Mouse (Mus musculus): ENCODE measurements around the gene Arl1. TPM values are rescaled to one million over a fixed set of nuclear protein-coding genes. Genes with fewer than 3 reads are reported as not detected.
A peak's percentile ranks its signal among the peaks of the same experiment; 100 is the strongest.

The Arl1 gene
- 57.0 and 63.8 TPM in 2 replicates for total RNA-seq (2012; rRNA removed)

GRCm38 (mm10) chr10:88730571-88731495 lies at the start of gene Arl1:
TSS of gene Arl1 (plus strand) at chr10:88730858.
- H3K4me1 ChIP-seq (ENCODE audit: control insufficient read depth in 2 of 2, insufficient read depth in 2 of 2, low read length in 2 of 2, poor library complexity in 1 of 2), result peaks cover 0 to 2% of the 10 kb centered on the region in 2 experiments; a peak in 1 of 4 replicates
- H3K27ac ChIP-seq (ENCODE audit: insufficient read depth, low read depth, low read length, poor library complexity, severe bottlenecking), result no peak within 1 kb of the TSS
- H3K9ac ChIP-seq (ENCODE audit: insufficient read depth, low read depth, low read length, poor library complexity, severe bottlenecking), result peak within 1 kb of the TSS; percentile 88
- peak within 1 kb of the TSS; percentile 73 to 76 for H3K4me3 ChIP-seq (ENCODE audit: insufficient read depth in 1 of 2, low read depth in 1 of 2, low read length in 2 of 2, poor library complexity in 1 of 2, severe bottlenecking in 1 of 2)
- DNase-seq (ENCODE audit: low read depth, low spot score), result peak; percentile 77
- TF ChIP-seq ZC3H11A (IDR thresholded peaks at IDR 0.05; ENCODE audit: borderline replicate concordance, low read depth, low read length), result peak; percentile 100
- peak; percentile 72 for TF ChIP-seq HCFC1 (IDR thresholded peaks at IDR 0.05; ENCODE audit: borderline replicate concordance, insufficient read depth, low read length)
- no peak for TF ChIP-seq CHD2 (IDR thresholded peaks at IDR 0.05; ENCODE audit: low read depth, low read length)
- in situ Hi-C loops (cut with MboI; ENCODE audit: low sequenced_read_pairs in 2 of 2, unreplicated experiment in 2 of 2), result no loop called here
- no peaks in the 10 kb centered on the region for H3K9me3 ChIP-seq (ENCODE audit: control insufficient read depth, insufficient read depth, low read depth, low read length)
- no peaks in the 10 kb centered on the region for H3K36me3 ChIP-seq (ENCODE audit: control insufficient read depth, insufficient read depth, low read length, poor library complexity, severe bottlenecking)

GRCm38 (mm10) chr10:88682904-88683563 lies 47.6 kb upstream of the Arl1 start:
- TF ChIP-seq HCFC1 (IDR thresholded peaks at IDR 0.05; ENCODE audit: borderline replicate concordance, insufficient read depth, low read length), result no peak
- no peak for TF ChIP-seq ZC3H11A (IDR thresholded peaks at IDR 0.05; ENCODE audit: borderline replicate concordance, low read depth, low read length)
- TF ChIP-seq MAFK (IDR thresholded peaks at IDR 0.05; ENCODE audit: insufficient read depth, low read depth, low read length), result no peak
- TF ChIP-seq ZNF384 (IDR thresholded peaks at IDR 0.05; ENCODE audit: low read depth, low read length), result no peak
- no peak for TF ChIP-seq CHD2 (IDR thresholded peaks at IDR 0.05; ENCODE audit: low read depth, low read length)
- no peaks in the 10 kb centered on the region for H3K9me3 ChIP-seq (ENCODE audit: control insufficient read depth, insufficient read depth, low read depth, low read length)
- no peak overlapping the region for H3K9ac ChIP-seq (ENCODE audit: insufficient read depth, low read depth, low read length, poor library complexity, severe bottlenecking)
- no peak for DNase-seq (ENCODE audit: low read depth, low spot score)
- no peak overlapping the region for H3K4me3 ChIP-seq (ENCODE audit: insufficient read depth in 1 of 2, low read depth in 1 of 2, low read length in 2 of 2, poor library complexity in 1 of 2, severe bottlenecking in 1 of 2)
- no peak overlapping the region for H3K27ac ChIP-seq (ENCODE audit: insufficient read depth, low read depth, low read length, poor library complexity, severe bottlenecking)
- H3K4me1 ChIP-seq (ENCODE audit: control insufficient read depth in 2 of 2, insufficient read depth in 2 of 2, low read length in 2 of 2, poor library complexity in 1 of 2), result peaks cover 4 to 10% of the 10 kb centered on the region in 2 experiments; a peak in 2 of 4 replicates
- in situ Hi-C loops (cut with MboI; ENCODE audit: low sequenced_read_pairs in 2 of 2, unreplicated experiment in 2 of 2), result no loop called here
- H3K36me3 ChIP-seq (ENCODE audit: control insufficient read depth, insufficient read depth, low read length, poor library complexity, severe bottlenecking), result no peaks in the 10 kb centered on the region

DNA sequence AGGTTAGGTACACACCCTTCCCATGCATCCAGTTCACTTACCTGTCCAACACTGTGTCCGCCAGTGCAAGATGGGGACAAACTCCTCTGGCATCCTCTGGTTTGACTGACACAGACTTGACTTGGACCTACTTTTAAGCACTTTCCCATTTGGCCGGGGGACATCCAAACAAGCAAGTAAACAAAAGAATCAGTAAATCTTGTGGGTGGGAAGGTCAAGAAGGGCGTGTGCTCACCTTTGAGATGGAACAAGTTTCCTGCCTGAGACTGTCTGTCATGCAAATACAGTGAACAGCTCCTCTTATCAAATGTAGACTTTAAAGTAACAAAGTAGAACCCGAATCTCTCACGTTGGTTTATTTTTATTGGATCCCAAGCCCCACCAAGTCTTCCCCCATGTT lies 45.7 kb upstream of the Arl1 start, which contains the start of gene Spic:
TSS of gene Spic (minus strand) at position 91 of the 400 bp plus-strand sequence.
- H3K4me3 ChIP-seq (ENCODE audit: insufficient read depth in 1 of 2, low read depth in 1 of 2, low read length in 2 of 2, poor library complexity in 1 of 2, severe bottlenecking in 1 of 2), result no peak within 1 kb of the TSS
- no peak for TF ChIP-seq CHD2 (IDR thresholded peaks at IDR 0.05; ENCODE audit: low read depth, low read length)
- no peak for TF ChIP-seq MAFK (IDR thresholded peaks at IDR 0.05; ENCODE audit: insufficient read depth, low read depth, low read length)
- TF ChIP-seq ZNF384 (IDR thresholded peaks at IDR 0.05; ENCODE audit: low read depth, low read length), result no peak
- no peak for TF ChIP-seq HCFC1 (IDR thresholded peaks at IDR 0.05; ENCODE audit: borderline replicate concordance, insufficient read depth, low read length)
- no peak for TF ChIP-seq ZC3H11A (IDR thresholded peaks at IDR 0.05; ENCODE audit: borderline replicate concordance, low read depth, low read length)
- DNase-seq (ENCODE audit: low read depth, low spot score), result peak; percentile 89
- no peaks in the 10 kb centered on the region for H3K9me3 ChIP-seq (ENCODE audit: control insufficient read depth, insufficient read depth, low read depth, low read length)
- H3K4me1 ChIP-seq (ENCODE audit: control insufficient read depth in 2 of 2, insufficient read depth in 2 of 2, low read length in 2 of 2, poor library complexity in 1 of 2), result peaks cover 4 to 10% of the 10 kb centered on the region in 2 experiments; a peak in 2 of 4 replicates
- H3K36me3 ChIP-seq (ENCODE audit: control insufficient read depth, insufficient read depth, low read length, poor library complexity, severe bottlenecking), result no peaks in the 10 kb centered on the region
- no peak within 1 kb of the TSS for H3K27ac ChIP-seq (ENCODE audit: insufficient read depth, low read depth, low read length, poor library complexity, severe bottlenecking)
- in situ Hi-C loops (cut with MboI; ENCODE audit: low sequenced_read_pairs in 2 of 2, unreplicated experiment in 2 of 2), result no loop called here
- no peak within 1 kb of the TSS for H3K9ac ChIP-seq (ENCODE audit: insufficient read depth, low read depth, low read length, poor library complexity, severe bottlenecking)

DNA sequence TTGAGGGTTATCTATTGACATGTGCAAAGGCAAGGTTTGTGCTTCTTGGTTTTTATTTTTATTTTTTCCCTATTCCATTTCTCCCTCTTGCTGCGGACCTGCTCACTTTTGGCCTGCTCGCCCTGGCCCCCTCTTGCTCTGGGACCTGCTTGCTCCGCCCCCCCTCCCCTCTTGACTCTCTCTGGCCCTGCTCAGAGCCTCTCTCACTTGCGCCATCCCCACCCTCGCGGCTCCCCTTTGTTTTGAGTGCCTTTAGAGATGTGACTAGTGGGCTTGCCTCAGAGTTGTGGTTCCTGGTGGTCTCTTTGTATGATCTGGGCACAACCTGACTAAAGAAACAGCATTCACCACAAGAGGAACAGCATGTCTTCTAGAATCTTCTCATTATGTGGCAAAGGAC lies 29.7 kb upstream of the Arl1 start:
- peaks cover 2 to 12% of the 10 kb centered on the region in 2 experiments; a peak in 2 of 4 replicates for H3K4me1 ChIP-seq (ENCODE audit: control insufficient read depth in 2 of 2, insufficient read depth in 2 of 2, low read length in 2 of 2, poor library complexity in 1 of 2)
- no peak overlapping the region for H3K27ac ChIP-seq (ENCODE audit: insufficient read depth, low read depth, low read length, poor library complexity, severe bottlenecking)
- no peak for TF ChIP-seq ZC3H11A (IDR thresholded peaks at IDR 0.05; ENCODE audit: borderline replicate concordance, low read depth, low read length)
- H3K9ac ChIP-seq (ENCODE audit: insufficient read depth, low read depth, low read length, poor library complexity, severe bottlenecking), result no peak overlapping the region
- DNase-seq (ENCODE audit: low read depth, low spot score), result no peak
- H3K9me3 ChIP-seq (ENCODE audit: control insufficient read depth, insufficient read depth, low read depth, low read length), result no peaks in the 10 kb centered on the region
- no peaks in the 10 kb centered on the region for H3K36me3 ChIP-seq (ENCODE audit: control insufficient read depth, insufficient read depth, low read length, poor library complexity, severe bottlenecking)
- no peak overlapping the region for H3K4me3 ChIP-seq (ENCODE audit: insufficient read depth in 1 of 2, low read depth in 1 of 2, low read length in 2 of 2, poor library complexity in 1 of 2, severe bottlenecking in 1 of 2)
- in situ Hi-C loops (cut with MboI; ENCODE audit: low sequenced_read_pairs in 2 of 2, unreplicated experiment in 2 of 2), result no loop called here
